Mouse (Mus musculus): ENCODE measurements around the gene Ywhaq.
"Not testable (repeated sequence)": the region's sequence is repeated elsewhere in the genome, so short reads cannot be mapped to it uniquely, and the experiment has no call there.

The Ywhaq gene

DNA sequence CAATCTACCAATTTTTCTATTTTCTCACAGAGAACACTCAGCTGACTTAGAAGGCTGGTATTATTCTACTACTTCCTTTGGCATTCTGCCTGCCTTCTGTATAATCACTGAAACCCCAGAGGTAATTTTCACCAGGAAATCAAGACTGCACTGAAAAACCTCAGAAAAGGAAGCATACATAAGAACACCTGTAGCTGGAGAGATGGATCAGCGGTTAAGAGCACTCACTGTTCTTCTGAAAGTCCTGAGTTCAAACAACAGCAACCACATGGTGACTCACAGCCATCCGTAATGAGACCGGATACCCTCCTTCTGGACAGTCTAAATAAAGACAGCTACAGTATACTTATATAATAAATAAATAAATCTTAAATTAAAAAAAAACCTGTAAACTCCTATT, 7.8 kb downstream of the Ywhaq start:
- no peak for DNase-seq (ENCODE audit: low spot score in 2 of 2)

DNA sequence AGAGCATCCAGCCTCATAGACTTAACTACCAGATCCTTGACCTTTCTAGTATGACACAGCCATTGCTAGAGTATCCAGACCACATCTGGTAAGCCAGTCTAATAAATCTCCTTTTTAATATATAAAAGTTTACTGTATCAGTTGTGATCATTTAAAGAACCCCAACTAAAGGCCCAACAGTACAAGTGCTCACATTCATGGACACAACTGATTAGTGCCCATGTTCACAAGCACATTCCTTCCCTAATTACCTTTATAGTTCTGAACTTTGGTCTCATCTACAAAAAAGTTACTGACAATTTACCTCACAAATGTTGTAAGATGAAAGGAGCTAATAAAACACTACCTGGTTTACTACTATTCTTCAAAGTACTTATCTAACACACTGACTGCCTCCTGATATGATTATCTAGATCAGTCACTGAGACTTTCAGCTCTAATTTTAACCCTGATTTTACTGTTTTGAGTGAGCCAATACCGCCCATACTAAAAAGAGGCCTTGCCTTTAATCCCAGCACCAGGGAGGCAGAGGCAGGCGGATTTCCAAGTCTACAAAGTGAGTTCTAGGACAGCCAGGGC, 8.6 kb downstream of the Ywhaq start:
- DNase-seq (ENCODE audit: low spot score in 2 of 2) = no peak

DNA sequence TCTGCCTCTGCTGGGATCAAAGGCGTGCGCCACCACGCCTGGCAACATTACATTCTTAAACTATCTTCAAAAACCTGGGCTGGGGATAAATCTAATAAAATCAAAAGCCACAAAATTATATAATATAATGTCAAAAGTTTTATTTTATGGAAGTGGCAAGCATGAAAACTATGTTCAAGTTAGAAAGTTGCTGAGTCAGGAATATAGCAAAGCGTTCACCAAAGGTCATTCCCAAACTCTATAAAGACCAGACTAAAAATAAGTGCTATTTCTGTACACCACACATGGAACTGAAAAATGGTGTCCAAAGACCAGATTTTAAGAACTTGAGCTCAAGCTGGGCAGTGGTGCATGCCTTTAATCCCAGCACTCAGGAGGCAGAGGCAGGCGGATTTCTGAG, 14.7 kb downstream of the Ywhaq start:
- no peak for DNase-seq (ENCODE audit: low spot score in 2 of 2)

DNA sequence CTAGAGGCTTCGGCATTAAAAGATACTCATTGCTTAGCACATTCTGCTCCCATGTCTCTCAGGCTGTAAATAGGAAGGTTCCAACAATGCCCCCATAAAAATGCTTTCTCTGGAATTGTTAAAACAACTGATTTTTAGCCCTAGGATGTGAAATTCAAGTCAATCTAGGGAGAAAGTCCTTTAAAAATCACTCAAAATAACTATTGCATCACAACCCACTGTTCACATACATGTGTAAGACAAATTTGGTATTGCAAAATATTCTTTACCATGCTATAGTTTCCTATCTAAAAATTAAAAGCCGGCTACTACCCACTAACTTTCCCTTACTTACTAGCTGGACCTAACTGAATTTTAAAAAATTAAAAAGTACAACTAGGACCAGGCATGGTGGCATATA, 31.2 kb downstream of the Ywhaq start:
- DNase-seq (ENCODE audit: low spot score in 2 of 2) = no peak

DNA sequence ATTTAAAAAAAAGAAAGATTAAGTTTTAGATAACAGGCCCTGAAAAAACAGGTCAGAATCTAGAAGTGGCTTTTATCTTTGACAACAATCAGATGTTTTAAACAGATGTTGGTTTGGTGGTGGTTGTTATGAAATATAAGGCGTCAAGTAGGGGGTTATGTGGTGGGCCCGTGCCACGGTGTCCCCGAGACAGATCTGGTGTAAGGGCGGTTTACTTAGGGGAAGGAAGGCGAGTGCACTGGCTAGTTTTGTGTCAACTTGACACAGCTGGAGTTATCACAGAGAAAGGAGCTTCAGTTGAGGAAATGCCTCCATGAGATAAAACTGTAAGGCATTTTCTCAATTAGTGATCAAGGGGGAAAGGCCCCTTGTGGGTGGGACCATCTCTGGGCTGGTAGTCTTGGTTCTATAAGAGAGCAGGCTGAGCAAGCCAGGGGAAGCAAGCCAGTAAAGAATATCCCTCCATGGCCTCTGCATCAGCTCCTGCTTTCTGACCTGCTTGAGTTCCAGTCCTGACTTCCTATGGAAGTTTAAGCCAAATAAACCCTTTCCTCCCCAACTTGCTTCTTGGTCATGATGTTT, 38.6 kb downstream of the Ywhaq start:
- not testable (repeated sequence) for DNase-seq (ENCODE audit: low spot score in 2 of 2)

DNA sequence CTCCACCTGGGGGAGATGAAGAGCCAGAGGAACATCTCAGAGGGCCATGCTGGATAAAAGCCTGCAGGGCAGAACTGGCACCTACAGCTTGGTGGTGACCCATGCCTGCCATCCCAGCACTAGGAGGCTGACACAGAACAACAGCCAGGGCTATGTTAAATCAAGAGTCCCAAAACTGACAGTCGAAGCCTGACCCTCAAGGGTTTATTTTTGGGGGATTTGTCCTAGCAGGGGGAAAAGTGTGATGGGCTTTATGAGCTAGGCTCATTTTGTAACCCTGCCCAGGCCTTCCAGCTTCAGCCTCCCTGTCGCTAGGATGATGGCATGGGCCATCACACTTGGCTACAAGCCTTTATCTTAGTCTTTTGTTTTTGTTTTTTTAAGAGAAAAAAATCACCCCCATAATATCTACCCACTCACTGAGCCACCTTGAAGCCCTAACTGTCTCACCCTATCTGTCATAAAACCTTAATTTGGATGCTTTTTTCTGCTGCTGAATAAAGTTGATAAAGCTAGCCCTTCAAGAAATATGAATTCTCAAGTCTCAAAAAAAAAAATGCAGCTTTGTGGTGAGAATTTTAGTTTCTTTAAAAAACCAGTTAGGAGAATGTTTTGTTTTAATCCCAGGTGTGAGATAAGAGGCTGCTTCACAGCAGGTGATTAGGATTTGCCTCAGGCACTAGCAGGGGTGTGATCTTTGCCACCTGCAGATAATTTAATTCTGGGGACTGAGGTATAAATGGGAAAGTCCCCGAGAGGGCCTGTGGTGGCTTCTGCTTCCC, 41.9 kb downstream of the Ywhaq start:
- DNase-seq (ENCODE audit: low spot score in 2 of 2) = no peak

DNA sequence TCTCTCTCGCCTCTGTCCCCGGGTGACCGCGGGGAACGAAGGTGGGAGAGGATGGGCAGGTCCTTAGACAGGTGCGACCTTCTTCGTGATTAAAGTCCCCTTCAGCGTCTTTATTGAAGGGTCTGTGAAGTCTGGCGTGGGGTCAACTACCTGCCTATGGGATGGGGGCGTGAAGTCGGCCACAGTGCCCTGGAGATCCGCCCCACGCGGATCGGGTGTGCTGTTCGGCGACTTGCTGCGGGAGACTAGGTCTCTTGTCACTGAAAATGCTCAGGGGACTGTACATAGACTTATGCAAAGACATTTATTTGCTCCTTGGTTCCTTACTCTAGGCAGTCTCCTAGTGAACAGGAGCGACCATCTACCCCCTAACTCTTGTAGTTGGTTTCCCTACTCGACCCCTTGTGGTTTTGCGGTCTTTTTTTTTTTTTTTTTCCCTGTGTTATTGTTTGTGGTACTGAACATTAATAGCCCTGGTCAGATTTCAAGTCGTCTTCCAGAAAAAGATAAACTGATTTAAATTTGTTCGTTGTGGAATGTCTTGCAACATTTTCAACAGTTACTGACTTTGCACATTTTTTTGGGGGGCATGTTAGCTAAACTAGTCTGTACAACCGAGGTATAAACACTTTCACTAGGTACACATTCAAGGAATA, 43.5 kb downstream of the Ywhaq start:
- no peak for DNase-seq (ENCODE audit: low spot score in 2 of 2)

DNA sequence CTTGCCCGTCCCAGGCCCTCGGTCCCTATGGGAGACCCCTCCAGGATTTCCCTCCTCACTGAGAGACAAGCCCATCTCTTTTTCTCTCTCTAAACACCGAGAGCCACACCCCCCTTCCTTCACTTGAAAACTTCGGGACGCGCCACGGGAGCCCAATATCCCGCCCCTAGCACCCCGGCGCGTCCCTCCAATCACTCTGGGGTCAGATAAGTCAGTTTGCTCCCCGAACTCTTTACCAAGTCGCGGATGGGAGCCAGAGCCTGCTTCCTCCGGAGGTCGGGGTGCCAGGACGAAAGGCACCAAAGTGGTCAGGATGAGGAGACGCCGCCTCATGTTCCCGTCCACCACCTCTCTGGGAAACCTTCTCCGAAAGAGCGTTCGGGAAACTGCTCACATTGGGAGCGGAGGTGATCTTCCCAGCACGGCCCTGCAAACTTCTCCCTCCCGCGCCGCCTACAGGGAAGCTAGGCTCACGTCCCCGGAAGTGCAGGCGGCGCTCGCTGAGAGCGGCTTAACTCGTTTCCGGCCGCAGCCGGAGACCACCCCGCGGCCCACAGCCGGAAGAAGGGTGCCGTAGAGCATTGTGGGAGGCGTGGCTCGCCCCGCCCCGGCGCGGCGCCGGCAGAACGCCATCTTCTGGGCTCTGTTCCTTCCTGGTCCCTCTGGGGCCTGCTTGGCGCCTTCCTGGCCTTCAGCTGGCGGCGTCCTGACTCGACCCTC, 44.2 kb downstream of the Ywhaq start, which contains the start of gene Adam17:
Gene Adam17 (minus strand): TSS at position 533 of the 720 bp plus-strand sequence.
- DNase-seq (ENCODE audit: low spot score in 2 of 2) = peak; percentile 91 to 95

DNA sequence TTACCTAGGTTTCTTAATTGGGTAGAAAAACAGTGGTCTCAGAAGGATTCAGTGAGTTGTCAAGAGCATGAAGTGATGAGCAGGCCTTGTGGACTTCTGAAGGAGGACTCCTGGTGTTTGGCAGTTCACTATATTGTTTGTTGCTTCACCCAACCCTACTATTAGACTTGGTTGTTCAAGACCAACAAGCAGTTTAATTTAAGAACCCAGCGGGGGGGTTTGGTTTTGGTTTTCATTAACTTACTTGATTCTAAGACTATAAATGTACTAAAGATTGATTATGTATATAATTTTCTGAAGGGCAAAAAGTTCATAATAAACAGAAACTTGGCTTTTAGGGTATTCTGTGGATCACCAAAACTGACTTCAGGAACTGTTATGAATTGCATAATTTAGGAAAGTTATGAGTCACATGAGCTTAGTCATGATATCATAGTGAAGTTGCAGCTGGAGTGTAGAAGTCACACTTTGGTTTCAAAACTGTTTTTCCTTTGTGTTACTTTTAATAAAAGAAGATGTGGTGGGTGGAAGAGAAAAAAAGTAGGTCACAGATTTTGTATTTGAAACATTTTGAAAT, 47.3 kb downstream of the Ywhaq start:
- DNase-seq (ENCODE audit: low spot score in 2 of 2) = no peak

DNA sequence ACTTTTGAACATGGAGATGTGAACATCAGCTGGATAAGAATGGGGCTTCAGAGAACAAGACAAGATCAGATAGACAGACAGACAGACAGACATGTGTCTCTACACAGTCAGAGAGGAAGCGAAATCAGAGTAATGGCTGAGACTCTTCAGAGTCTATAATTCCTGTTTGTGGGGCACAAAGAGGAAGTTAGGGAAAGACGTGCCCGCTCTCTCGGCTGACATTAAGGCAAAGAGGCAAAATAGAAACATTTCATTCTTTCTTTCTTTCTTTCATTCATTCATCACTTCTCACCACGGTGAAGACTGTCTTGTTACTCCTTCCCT, 48.4 kb downstream of the Ywhaq start:
- no peak for DNase-seq (ENCODE audit: low spot score in 2 of 2)

DNA sequence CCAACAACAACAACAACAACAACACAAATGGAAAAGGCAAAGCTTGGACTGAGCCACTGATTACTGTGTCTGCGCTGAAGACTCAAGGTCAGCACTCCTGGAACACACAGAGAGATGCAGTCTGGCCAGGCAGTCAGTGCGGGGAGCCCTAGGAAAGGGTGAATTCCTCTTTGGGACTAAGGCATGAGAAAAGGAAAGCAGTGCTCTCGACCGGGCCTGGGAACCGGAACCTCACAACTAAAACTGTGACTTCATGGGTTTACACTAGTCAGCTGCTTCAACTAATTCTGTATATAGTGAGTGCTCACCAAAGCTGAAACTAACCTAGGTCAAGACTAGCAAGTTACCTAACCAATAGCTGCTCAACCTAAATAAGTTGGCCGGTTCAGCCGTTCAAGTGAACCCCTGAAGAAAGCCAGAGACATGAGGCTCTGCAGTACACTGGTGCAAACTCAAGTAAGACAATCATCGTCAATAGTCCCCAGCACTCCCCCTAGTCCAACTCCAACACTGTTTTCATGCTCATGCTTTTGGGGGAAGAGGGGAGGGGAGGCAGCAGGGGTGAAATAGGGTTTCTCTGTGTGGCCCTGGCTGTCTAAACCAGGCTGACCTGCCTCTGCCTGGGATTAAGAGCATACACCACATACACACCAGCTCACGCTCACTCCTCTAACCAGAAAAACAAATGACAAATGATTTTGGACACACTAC, 48.9 kb downstream of the Ywhaq start:
- DNase-seq (ENCODE audit: low spot score in 2 of 2) = no peak

DNA sequence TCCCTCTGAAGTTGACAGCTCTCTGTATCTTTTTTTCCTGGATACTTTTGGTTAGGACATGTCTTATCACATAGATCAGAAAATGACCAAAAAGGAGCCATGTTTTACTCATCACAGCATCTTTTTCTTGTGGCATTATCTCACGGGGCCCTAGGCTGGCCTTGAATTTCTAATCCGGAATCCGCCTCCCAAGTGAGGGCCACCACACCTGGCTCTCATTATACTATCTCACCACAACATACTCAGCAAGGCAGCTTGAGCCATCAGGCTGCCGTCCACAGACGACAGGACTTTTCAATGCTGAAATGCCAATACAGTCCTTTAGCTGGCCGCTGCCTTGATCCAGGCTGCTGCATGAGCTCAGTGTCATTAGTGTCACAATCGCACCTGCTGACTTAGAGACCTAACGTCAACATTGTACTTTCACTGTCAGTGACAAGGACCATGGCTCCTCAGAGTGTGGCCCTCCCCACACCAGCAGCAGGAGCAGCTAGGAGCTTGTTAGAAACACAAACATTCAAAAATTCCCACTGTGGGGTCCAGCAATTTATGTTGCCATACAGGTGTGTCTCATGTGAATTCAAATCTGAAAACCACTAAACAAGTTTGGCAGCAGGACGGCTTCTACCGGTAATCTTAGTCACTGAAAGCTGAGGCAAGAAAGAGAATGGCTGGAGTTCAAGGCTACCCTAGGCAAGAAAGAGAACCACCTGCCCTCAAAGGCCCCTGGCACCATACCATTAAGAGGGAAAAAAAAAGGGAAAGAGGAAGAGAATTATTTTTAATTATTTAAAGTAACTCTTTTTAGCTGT, 52.6 kb downstream of the Ywhaq start:
- DNase-seq (ENCODE audit: low spot score in 2 of 2) = no peak

DNA sequence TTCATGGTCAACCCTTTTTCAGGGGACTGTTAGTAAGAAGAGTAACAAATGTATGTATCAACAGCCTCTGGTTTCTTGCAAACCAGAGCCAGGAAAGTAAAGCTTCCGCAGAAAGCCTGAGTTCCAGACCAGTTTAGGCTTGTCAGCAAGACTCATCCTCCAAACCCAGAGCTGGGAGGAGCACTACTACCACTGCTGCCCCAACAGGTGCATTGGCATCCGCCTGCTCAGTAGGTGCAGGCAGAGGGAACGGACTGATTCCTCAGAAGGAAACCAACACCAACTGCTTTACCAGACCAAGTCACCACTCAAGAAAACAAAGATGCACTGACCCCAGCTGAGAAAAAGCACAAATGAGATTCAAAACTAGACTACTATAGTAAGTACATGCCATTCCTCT, 54.2 kb downstream of the Ywhaq start:
- DNase-seq (ENCODE audit: low spot score in 2 of 2) = no peak

DNA sequence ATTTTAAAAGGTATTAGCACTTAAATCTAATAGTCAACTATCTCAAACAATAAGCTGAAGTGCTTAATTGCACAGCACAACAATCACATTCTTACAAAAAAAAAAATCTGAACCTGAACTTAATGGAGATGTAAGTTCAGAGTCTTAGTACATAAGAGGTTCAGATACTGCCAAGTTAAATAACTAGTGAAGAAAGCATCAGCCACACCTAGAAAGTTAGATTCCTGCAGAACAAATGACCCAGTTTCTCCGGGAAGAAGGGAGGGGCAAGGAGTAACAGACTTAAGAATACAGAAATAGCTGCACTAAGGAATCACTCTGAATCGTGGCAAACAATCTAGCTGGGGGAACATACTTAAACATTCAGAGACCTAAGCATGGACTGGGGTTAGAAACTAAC, 54.8 kb downstream of the Ywhaq start:
- no peak for DNase-seq (ENCODE audit: low spot score in 2 of 2)

DNA sequence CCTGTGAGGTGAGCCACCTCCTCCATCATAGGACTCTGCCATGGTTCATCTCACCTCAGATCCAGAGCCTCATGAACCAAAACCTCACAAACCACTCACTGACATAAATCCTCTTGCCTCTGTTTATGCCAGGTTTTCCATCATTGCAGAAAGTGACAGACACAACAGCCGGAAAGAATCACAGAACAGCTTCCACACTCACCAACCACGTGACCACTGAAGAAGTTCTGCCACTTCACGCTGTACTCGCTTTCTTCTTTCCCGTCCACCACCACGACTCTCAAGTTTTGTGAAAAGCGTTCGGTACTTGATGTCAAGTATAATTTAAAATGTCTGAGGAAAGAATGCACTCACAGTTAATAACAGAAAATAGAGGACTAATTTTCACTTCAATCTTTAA, 63.8 kb downstream of the Ywhaq start:
- no peak for DNase-seq (ENCODE audit: low spot score in 2 of 2)

DNA sequence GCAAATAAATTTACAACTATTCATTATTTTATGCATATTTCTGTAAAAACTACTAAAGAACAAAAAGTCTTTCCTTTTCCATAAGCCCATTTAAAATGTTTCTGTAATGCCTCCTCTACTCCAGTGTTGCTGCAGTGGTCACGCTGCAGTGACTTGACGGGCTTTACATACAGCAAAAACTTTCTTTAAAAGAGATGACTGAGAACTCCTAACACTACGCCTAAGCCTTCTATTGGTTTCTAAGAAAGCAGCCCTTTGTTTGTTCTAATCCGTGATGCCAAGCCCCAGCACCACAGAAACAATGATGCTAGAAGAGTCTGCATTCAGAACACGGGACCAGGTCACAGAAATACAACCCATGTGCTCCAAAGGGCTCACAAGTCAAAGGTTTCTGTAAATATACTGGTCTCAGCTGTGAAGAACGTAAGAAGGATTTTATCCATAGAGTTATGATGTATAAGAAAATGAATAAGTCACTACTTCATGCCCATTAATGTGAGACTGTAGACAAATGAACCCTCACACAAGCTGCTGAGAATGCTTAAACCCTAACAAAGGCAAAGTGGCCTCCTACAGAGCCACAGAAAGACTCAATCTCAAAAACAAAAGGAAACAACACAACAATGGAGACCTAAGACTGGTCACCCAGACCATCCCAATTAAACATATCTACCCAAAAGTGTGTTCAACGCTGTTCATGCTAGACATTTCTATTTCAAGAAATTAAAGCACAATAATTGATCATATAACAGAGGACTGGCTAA, 67.1 kb downstream of the Ywhaq start:
- DNase-seq (ENCODE audit: low spot score in 2 of 2) = no peak

DNA sequence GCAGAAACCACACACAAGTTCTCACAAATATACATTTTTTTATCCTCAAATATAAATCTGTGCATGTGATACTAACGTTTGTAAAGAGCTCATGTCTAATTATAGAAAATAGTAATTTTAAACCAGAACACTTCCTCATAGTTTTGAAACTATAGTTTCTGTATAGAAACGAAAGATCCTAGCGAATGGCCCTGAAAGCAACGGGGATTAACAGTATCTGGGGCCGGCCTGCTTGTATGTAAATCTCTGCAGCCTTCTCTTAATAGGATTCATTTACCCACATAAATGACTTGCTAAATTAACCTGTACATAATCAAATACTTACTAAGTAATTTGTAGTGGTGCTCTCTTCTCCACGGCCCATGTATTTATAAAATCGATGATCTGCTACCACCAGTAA, 70.5 kb downstream of the Ywhaq start:
- no peak for DNase-seq (ENCODE audit: low spot score in 2 of 2)

DNA sequence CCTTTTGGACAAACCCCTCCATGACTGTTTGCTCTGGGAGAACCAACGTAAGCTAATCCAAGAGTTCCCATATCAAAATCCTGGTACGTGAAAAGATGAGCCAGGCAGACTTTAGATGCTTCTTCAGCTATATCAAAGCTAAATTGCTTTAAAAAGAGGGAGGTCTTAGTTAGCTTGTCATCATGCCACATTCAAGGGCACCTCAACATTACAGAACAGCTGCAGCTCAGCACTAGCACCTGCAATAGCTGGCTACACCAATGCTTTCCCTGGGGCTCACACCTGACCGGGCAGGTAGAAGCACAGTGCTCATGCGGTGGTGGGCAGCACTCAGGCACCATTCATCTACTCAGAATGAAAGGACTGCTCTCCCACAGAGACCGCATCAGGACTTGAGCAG, 76.8 kb downstream of the Ywhaq start:
- no peak for DNase-seq (ENCODE audit: low spot score in 2 of 2)
